Mouse (Mus musculus): ENCODE results near the gene Frrs1.

Gene Frrs1

DNA sequence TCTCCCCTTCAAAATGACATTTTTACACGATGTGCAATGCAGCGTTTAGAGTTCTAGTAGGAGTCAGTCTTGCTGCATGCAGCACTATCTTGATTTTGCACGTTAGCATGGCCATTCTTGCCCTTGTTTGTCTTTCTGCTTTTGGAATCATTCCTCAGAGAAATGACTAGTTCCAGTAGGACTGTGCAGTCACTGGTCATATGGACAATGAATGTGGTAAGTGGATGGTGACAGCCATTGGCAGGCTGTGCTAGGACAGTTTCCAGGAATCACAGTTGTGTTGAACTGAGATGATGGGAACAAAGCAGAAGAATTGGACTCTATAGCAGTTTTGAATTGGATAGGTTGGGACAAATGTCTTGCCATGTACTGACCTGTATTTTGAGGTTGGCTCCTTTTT is 55.7 kb downstream of the Frrs1 start:
- DNase-seq, result no peak

DNA sequence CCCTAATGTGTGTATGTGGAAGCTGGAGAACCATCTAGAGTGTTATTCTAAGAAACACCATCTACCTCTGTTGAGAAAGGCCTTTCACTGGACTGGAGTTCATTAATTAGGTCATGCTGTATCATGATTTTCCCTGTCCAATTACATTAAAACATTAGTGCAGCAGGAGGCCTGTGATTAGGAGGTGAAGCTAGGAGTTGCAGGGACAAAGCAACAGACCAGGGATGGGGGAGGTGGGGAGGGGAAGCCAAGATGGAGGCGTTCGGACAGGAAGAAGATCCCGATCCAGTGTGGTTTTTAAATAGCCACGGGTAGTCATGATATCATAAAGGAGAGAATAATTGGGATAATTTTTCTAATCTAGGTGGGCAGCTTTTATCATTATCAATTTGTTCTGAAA is 57.8 kb downstream of the Frrs1 start:
- DNase-seq, result no peak

DNA sequence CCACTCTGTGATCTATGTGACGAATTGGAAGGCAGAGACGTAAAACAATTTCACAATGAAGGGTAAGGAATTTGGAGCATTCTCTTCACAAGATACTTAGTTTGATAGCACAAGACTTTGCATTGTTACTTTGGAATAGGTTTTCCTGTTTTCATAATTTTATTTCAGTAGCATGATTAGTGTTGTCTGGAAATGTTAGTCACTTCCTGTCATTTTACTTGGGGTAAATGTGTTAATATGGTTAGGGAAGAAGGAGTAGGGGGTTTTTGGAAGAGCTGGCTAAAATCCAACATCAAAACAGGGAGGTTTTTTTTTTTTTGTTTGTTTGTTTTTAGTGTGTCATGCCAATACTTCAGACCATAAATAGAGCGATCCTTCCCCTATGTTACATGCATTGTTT is 62.3 kb downstream of the Frrs1 start:
- DNase-seq, result no peak

- no peak for DNase-seq
Measured at GRCm38 (mm10) chr3:116923042-116923441, 63.8 kb downstream of the Frrs1 start.

DNA sequence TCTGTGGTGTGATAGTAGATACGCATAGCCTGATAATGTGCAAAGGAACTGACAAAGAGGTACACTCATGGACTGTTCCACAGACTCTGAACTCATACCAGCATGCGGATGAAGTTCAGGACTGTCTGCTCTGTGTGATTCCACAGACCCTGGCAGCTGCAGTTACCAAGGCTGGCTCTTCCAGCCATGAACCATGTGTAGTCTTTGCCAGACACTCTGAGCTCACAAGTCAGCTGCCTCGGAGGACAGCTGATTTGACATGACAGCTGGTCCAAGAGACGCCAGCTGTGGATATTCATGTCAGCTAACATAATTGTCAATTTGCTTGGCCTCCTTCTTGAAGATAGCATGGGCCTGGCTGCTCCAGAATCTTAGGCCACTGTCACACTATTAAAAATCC is 69.7 kb downstream of the Frrs1 start:
- DNase-seq, result no peak

DNA sequence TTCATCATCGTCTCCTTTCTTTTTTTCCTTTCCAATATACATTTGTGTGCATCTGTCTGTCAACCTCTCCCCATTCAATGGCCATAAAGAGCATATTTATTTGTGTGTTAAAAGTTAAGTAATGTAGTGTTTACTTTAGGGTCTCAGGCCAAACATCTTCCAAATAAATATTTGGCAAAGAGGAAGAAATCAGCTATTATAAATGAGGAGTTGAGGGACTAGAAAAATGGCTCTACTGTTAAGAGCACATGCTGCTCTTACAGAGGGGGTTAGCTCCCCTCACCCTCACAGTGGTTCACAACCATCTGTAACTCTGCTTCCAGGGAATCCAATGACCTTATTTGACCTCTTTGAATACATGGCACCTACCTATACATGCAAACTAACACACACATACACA is 73.9 kb downstream of the Frrs1 start:
- no peak for DNase-seq

DNA sequence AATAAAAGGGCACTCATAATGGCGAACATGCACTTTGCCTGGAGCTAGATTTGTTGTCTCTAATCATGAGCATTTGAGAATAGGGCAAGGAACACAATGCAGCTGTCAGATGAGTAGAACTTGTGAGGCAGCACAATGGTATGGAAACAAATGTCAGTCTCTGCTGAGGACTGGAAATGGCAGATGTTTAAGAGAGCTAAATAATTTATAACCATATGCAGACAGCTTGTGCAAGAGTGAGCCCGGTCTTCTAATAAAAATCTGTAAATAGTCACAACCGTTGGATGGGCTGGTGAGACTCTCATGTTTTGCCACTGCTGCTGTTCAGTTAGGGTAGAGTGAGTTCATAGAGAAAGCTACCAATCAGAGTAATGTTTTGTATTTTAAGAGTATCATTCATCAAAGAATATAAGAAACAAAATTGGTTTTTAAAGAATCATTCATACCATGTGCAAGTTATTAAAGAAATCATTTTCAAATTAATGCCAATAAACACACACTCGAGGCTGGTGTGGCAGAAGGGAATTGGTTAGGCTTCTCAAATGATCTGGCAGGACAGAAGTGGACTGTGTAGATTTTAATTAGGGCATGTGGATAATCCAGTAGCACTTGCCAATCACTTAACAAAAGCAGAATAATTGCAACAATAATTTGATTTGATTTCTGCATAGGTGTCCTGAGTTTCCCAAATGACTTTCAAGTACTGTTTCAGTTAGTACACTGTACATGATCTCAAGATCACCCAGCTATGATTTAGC is 77.8 kb downstream of the Frrs1 start:
- DNase-seq, result no peak

DNA sequence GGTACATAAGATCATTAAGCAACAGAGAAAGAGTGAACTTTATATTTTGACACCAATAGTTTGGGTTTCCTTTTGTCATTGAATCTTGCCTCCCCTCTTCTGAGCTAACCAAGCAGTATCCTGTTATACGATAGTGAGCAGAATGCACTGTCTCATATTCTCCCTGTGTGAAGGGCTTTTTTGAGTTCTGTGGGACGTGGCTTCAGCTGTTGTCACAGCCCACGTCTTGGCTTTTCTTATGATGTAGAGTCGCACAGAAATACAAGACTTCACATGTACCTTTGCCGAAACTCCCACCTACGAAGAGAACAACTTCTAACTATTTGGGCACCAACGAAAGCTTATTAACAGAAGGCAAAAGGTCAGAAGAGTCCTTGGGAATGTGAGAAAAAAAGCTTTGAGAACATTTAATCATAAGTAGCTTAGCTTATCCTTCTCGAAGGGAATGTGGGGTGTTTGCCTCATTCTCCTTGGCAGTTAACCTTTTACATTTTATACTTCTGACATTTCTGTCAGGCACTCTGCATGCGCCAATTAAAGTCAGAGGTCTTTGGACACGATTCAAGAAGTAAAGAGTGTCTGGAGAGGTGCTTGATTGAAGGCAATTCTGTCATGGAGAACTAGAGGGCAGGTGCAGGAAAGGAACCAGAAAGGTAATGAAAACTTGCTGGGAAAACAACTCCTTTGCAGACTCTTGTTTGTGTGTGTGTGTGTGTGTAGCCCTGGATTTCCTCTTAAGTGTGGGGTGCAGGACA is 81.7 kb downstream of the Frrs1 start:
- DNase-seq, result no peak

GRCm38 (mm10) chr3:116941559-116942117 is 82.4 kb downstream of the Frrs1 start:
- DNase-seq, result no peak

- no peak for DNase-seq
Measured at GRCm38 (mm10) chr3:116942751-116943150, 83.5 kb downstream of the Frrs1 start.

- no peak for DNase-seq
Measured at GRCm38 (mm10) chr3:116943422-116943821, 84.2 kb downstream of the Frrs1 start.

DNA sequence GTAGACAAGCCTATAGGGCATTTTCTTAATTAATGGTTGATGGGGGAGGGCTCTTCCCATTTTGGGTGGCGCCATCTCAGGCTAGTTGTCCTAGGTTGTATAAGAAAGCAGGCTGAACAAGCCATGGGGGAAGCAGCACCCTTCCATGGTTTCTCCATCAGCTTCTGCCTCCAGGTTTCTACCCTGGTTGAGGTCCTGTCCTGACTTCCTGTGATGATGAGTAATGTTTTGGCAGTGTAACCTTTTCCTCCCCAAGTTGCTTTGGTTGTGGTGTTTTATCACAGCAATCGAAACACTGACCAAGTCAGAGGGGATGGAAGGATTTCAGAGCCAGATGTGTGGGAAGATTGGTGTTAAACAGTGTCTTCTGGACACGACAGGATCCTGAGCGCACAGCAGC is 87.2 kb downstream of the Frrs1 start:
- DNase-seq, result no peak

- no peak for DNase-seq
Measured at GRCm38 (mm10) chr3:116950665-116951115, 91.4 kb downstream of the Frrs1 start.

- no peak for DNase-seq
Measured at GRCm38 (mm10) chr3:116951489-116951888, 92.2 kb downstream of the Frrs1 start.

GRCm38 (mm10) chr3:116952242-116952899 is 93.1 kb downstream of the Frrs1 start:
- no peak for DNase-seq

- no peak for DNase-seq
Measured at GRCm38 (mm10) chr3:116953366-116953765, 94.1 kb downstream of the Frrs1 start.

GRCm38 (mm10) chr3:116955061-116955460 is 95.8 kb downstream of the Frrs1 start:
- DNase-seq, result no peak
